Mouse (Mus musculus) G1E (cell line): Measurements from ENCODE around the gene Bcam.

Experiments
- CTCF ChIP-seq: IDR thresholded peaks from 2 replicates; pipeline ENCODE4 v1.5.1; 2012; ENCODE audit warnings: low read depth, low read length, inconsistent platforms, mixed read lengths
- GATA1 ChIP-seq: IDR thresholded peaks from 2 replicates; pipeline ENCODE4 v1.6.1; 2012; ENCODE audit warnings: borderline replicate concordance, low read length, inconsistent platforms, mixed read lengths
- GATA2 ChIP-seq: IDR thresholded peaks from 2 replicates; pipeline ENCODE4 v1.6.1; 2012; ENCODE audit warnings: low read depth, low read length, inconsistent platforms, borderline replicate concordance
- POLR2AphosphoS5 ChIP-seq: IDR thresholded peaks from 2 replicates; pipeline ENCODE4 v1.6.1; 2012; ENCODE audit warnings: low read depth, low read length, inconsistent platforms; ENCODE audit not compliant: insufficient replicate concordance

DNA sequence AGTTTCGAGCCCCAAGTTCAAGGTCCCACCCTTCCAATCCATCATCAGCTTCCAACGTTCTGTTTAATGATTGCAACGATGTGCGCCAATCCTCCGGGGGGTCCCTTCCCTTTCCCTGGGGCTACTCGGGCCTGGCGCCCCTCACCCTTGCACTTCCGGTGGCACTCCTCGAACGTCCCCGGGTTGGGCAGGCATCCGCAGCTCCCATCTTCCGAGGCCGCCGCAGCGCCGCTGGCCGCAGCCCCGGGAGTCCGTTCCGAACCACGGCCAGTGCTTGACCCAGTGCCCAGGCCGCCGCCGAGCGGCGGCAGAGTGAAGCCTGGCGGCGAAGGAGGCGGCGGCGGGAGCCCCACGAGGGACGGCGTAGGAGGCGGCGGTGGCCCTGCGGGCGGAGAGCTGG is 56.0 kb downstream of the Bcam start:
- TF ChIP-seq GATA2 (no peak), CTCF (no peak), POLR2AphosphoS5 (no peak), GATA1 (no peak)
